Mouse (Mus musculus): ENCODE measurements around the gene Tmbim1. TPM values are rescaled to one million over a fixed set of nuclear protein-coding genes. Genes with fewer than 3 reads are reported as not detected.

Gene Tmbim1
- 8.6 and 9.1 TPM in 2 replicates for polyA plus RNA-seq (2014; fragmentation: Nextera tagmentation; extraction: Ambion mirVana)

DNA sequence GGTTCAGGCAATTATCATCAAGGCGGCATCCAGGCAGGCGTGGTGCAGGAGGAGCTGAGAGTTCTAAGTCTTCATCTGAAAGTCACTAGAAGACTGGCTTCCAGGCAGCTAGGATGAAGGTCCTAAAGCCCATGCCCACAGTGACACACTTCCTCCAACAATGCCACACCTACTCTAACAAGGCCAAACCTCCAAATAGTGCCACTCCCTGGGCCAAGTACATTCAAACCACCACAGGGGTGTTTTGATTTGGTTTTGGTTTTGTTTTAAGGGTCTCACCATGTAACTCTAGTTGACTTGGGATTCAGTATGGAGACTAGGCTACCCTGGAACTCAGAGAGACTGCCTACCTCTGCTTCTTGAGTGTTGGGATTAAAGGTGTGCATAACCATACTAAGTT, at the start of gene Tmbim1:
Gene Tmbim1 (minus strand): TSS at position 101 of the 400 bp plus-strand sequence.
- Histone ChIP-seq H3K4me2 (replicated peaks; ENCODE audit: low read depth, low read length) (no peak within 1 kb of the TSS), H3K27me3 (ENCODE audit: control insufficient read depth, insufficient read depth, low read length) (no peaks in the 10 kb centered on the region; the same call in 1 of the 2 replicates), H3K9ac (ENCODE audit: low read depth, low read length) (no peak within 1 kb of the TSS), H3K36me3 (ENCODE audit: control insufficient read depth, insufficient read depth, low read length) (no peaks in the 10 kb centered on the region), H3K27ac (ENCODE audit: low read depth, low read length) (no peak within 1 kb of the TSS), H3K4me1 (replicated peaks; ENCODE audit: control insufficient read depth, insufficient read depth, low read length) (no peaks in the 10 kb centered on the region), H3K4me3 (ENCODE audit: low read depth, low read length) (no peak within 1 kb of the TSS), H3K9me3 (ENCODE audit: control insufficient read depth, low read length) (no peaks in the 10 kb centered on the region)
- ATAC-seq (ENCODE audit: low FRiP score), result no peak
- DNase-seq (ENCODE audit: low spot score), result no peak
- 80% methylated on average over 2 of the region's 2 CpGs for WGBS

DNA sequence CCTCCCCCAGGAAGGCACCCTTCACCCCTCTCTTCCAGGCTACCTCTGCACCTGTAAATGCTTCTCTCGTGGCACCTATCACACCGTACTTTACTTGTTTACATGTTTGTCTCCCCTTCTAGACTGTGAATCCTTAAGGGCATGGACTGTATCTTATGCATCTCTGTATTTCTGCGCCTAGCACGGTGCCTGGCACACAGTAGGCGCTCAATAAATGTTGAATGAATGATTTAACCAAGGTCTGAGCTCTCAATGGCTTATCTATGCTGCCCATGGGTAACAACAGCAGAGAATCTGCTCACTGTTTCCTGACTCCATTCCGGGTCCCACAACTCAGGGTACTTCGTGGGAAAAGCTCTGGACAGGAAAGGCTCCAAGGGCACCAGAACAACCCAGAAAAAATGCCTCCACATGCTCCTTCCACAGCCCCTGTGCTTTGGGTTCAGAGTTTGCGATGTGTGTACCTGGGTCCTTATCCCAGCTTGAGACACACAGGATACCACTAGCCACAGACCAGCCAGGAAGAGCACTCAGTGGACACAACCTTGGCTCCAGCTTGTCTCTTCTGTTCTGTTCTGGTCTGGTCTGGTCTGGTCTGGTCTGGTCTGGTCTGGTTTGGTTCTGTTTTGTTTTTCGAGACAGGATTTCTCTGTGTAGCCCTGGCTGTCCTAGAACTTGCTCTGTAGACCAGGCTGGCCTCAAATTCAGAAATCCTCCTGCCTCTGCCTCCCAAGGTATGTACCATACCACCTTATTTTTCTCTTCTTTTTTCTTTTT, 48.2 kb upstream of the Tmbim1 start:
- H3K9me3 ChIP-seq (ENCODE audit: control insufficient read depth, low read length), result no peaks in the 10 kb centered on the region
- H3K4me2 ChIP-seq (replicated peaks; ENCODE audit: low read depth, low read length), result no peak overlapping the region
- H3K4me1 ChIP-seq (replicated peaks; ENCODE audit: control insufficient read depth, insufficient read depth, low read length), result no peaks in the 10 kb centered on the region
- H3K9ac ChIP-seq (ENCODE audit: low read depth, low read length), result no peak overlapping the region
- no peak overlapping the region for H3K4me3 ChIP-seq (ENCODE audit: low read depth, low read length)
- no peaks in the 10 kb centered on the region for H3K27me3 ChIP-seq (ENCODE audit: control insufficient read depth, insufficient read depth, low read length)
- 94% methylated on average over 9 of the region's 9 CpGs for WGBS
- DNase-seq (ENCODE audit: low spot score) (no peak), ATAC-seq (ENCODE audit: low FRiP score) (no peak)
- no peak overlapping the region for H3K27ac ChIP-seq (ENCODE audit: low read depth, low read length)
- no peaks in the 10 kb centered on the region for H3K36me3 ChIP-seq (ENCODE audit: control insufficient read depth, insufficient read depth, low read length)

GRCm38 (mm10) chr1:74352532-74353096, 47.2 kb upstream of the Tmbim1 start:
- DNase-seq (ENCODE audit: low spot score) (no peak), ATAC-seq (ENCODE audit: low FRiP score) (no peak)
- H3K27me3 ChIP-seq (ENCODE audit: control insufficient read depth, insufficient read depth, low read length), result no peaks in the 10 kb centered on the region
- no peak overlapping the region for H3K4me3 ChIP-seq (ENCODE audit: low read depth, low read length)
- no peak overlapping the region for H3K4me2 ChIP-seq (replicated peaks; ENCODE audit: low read depth, low read length)
- no peaks in the 10 kb centered on the region for H3K36me3 ChIP-seq (ENCODE audit: control insufficient read depth, insufficient read depth, low read length)
- H3K27ac ChIP-seq (ENCODE audit: low read depth, low read length), result no peak overlapping the region
- H3K4me1 ChIP-seq (replicated peaks; ENCODE audit: control insufficient read depth, insufficient read depth, low read length), result no peaks in the 10 kb centered on the region
- H3K9ac ChIP-seq (ENCODE audit: low read depth, low read length), result no peak overlapping the region
- H3K9me3 ChIP-seq (ENCODE audit: control insufficient read depth, low read length), result no peaks in the 10 kb centered on the region
- WGBS, result 72% methylated on average over 5 of the region's 5 CpGs

DNA sequence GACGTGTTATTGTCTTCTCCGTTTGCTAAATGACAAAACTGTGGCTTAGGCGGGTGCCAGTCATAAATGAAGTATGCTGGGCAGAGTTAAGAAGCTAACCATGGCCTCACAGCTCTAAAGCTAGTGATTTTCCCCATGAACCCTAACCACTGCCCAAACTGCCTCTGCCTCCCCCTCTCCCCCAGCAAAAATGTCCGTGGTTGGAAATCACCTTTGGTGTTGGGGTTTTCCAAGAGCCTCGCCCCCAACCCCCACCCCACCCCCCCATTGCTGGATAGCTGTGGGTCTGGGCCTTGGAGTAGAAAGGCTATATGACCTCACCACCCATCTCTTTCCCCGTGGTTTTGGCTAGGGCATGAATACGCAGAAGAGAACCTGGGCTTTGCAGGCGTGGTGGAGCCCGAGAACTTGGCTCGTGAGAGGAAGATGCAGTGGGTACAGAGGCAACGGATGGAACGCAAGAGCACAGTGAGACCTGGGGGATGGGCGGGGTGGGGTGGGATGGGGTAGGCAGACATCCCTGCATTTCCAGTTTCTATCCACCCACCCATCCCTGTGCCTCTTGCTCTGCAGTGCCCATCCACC, 45.9 kb upstream of the Tmbim1 start:
- H3K9ac ChIP-seq (ENCODE audit: low read depth, low read length), result no peak overlapping the region
- H3K27ac ChIP-seq (ENCODE audit: low read depth, low read length), result no peak overlapping the region
- no peak for DNase-seq (ENCODE audit: low spot score)
- no peaks in the 10 kb centered on the region for H3K4me1 ChIP-seq (replicated peaks; ENCODE audit: control insufficient read depth, insufficient read depth, low read length)
- ATAC-seq (ENCODE audit: low FRiP score), result no peak
- WGBS, result 91% methylated on average over 13 of the region's 13 CpGs
- no peaks in the 10 kb centered on the region for H3K27me3 ChIP-seq (ENCODE audit: control insufficient read depth, insufficient read depth, low read length)
- H3K4me3 ChIP-seq (ENCODE audit: low read depth, low read length), result no peak overlapping the region
- H3K9me3 ChIP-seq (ENCODE audit: control insufficient read depth, low read length), result no peaks in the 10 kb centered on the region
- H3K36me3 ChIP-seq (ENCODE audit: control insufficient read depth, insufficient read depth, low read length), result no peaks in the 10 kb centered on the region
- H3K4me2 ChIP-seq (replicated peaks; ENCODE audit: low read depth, low read length), result no peak overlapping the region

- H3K9me3 ChIP-seq (ENCODE audit: control insufficient read depth, low read length), result no peaks in the 10 kb centered on the region
- WGBS, result 78% methylated on average over 11 of the region's 11 CpGs
- H3K27me3 ChIP-seq (ENCODE audit: control insufficient read depth, insufficient read depth, low read length), result no peaks in the 10 kb centered on the region
- no peak overlapping the region for H3K9ac ChIP-seq (ENCODE audit: low read depth, low read length)
- no peaks in the 10 kb centered on the region for H3K36me3 ChIP-seq (ENCODE audit: control insufficient read depth, insufficient read depth, low read length)
- no peak overlapping the region for H3K4me3 ChIP-seq (ENCODE audit: low read depth, low read length)
- no peak for DNase-seq (ENCODE audit: low spot score)
- no peak overlapping the region for H3K4me2 ChIP-seq (replicated peaks; ENCODE audit: low read depth, low read length)
- ATAC-seq (ENCODE audit: low FRiP score), result no peak
- H3K27ac ChIP-seq (ENCODE audit: low read depth, low read length), result no peak overlapping the region
- no peaks in the 10 kb centered on the region for H3K4me1 ChIP-seq (replicated peaks; ENCODE audit: control insufficient read depth, insufficient read depth, low read length)
Measured at GRCm38 (mm10) chr1:74344163-74344916, 38.9 kb upstream of the Tmbim1 start.

- no peak for ATAC-seq (ENCODE audit: low FRiP score)
- 54% methylated on average over 5 of the region's 5 CpGs for WGBS
Measured at GRCm38 (mm10) chr1:74343161-74343560, 37.7 kb upstream of the Tmbim1 start.

DNA sequence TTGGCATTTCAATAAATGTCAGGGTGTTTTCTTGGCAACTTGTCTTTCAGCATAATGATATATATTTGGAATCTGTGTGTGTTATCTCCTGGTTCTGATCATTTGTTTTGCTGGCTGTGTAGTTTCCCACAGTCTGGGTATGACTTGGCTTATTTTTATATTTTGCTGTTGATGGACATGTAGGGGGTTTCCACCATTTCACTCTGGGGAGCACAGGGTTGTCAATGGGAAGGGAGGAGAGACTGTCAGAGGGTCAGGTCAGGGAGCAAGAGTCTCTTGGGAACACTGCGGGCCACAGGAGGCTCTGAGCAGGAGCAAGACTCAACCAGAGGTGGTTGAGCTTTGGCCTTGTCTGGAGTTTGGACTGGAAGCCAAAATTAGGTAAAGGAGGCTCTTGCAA, 36.9 kb upstream of the Tmbim1 start:
- DNase-seq (ENCODE audit: low spot score) (no peak), ATAC-seq (ENCODE audit: low FRiP score) (no peak)
- Histone ChIP-seq H3K9me3 (ENCODE audit: control insufficient read depth, low read length) (no peaks in the 10 kb centered on the region), H3K36me3 (ENCODE audit: control insufficient read depth, insufficient read depth, low read length) (no peaks in the 10 kb centered on the region), H3K4me2 (replicated peaks; ENCODE audit: low read depth, low read length) (no peak overlapping the region), H3K4me3 (ENCODE audit: low read depth, low read length) (no peak overlapping the region), H3K4me1 (replicated peaks; ENCODE audit: control insufficient read depth, insufficient read depth, low read length) (no peaks in the 10 kb centered on the region), H3K9ac (ENCODE audit: low read depth, low read length) (no peak overlapping the region), H3K27me3 (ENCODE audit: control insufficient read depth, insufficient read depth, low read length) (no peaks in the 10 kb centered on the region), H3K27ac (ENCODE audit: low read depth, low read length) (no peak overlapping the region)
- 92% methylated on average over 1 of the region's 1 CpGs for WGBS

More at GRCm38 (mm10) chr1:74343161-74343560, 37.7 kb upstream of the Tmbim1 start:
- no peaks in the 10 kb centered on the region for H3K27me3 ChIP-seq (ENCODE audit: control insufficient read depth, insufficient read depth, low read length)
- H3K4me1 ChIP-seq (replicated peaks; ENCODE audit: control insufficient read depth, insufficient read depth, low read length), result no peaks in the 10 kb centered on the region
- no peaks in the 10 kb centered on the region for H3K9me3 ChIP-seq (ENCODE audit: control insufficient read depth, low read length)
- no peak overlapping the region for H3K4me3 ChIP-seq (ENCODE audit: low read depth, low read length)
- DNase-seq (ENCODE audit: low spot score), result no peak
- no peak overlapping the region for H3K9ac ChIP-seq (ENCODE audit: low read depth, low read length)
- H3K4me2 ChIP-seq (replicated peaks; ENCODE audit: low read depth, low read length), result no peak overlapping the region
- no peak overlapping the region for H3K27ac ChIP-seq (ENCODE audit: low read depth, low read length)
- H3K36me3 ChIP-seq (ENCODE audit: control insufficient read depth, insufficient read depth, low read length), result no peaks in the 10 kb centered on the region

GRCm38 (mm10) chr1:74341898-74342297, 36.5 kb upstream of the Tmbim1 start:
- no peak overlapping the region for H3K4me3 ChIP-seq (ENCODE audit: low read depth, low read length)
- H3K27me3 ChIP-seq (ENCODE audit: control insufficient read depth, insufficient read depth, low read length), result no peaks in the 10 kb centered on the region
- H3K9ac ChIP-seq (ENCODE audit: low read depth, low read length), result no peak overlapping the region
- ATAC-seq (ENCODE audit: low FRiP score) (no peak), DNase-seq (ENCODE audit: low spot score) (no peak)
- H3K4me1 ChIP-seq (replicated peaks; ENCODE audit: control insufficient read depth, insufficient read depth, low read length), result no peaks in the 10 kb centered on the region
- no peaks in the 10 kb centered on the region for H3K36me3 ChIP-seq (ENCODE audit: control insufficient read depth, insufficient read depth, low read length)
- 89% methylated on average over 7 of the region's 7 CpGs for WGBS
- no peak overlapping the region for H3K4me2 ChIP-seq (replicated peaks; ENCODE audit: low read depth, low read length)
- H3K27ac ChIP-seq (ENCODE audit: low read depth, low read length), result no peak overlapping the region
- H3K9me3 ChIP-seq (ENCODE audit: control insufficient read depth, low read length), result no peaks in the 10 kb centered on the region
